Comparison of ENCODE assay signal across 15 mouse cellular contexts in genomic region chr5:18688488-18688887, GRCm38 (mm10).
"Had no signal": no experiment of that assay in that cellular context is flagged by ENCODE, and none has a peak within 500 bp of the region (broad histone marks: within the 10 kb centered on the region; RNA-seq: fewer than 3 reads in every experiment).

No protein-coding gene starts in this region.

- H3K4me1 ChIP-seq: lung, embryonic 15.5 days; megakaryocyte, embryonic 14.5 days; midbrain, embryonic 13.5 days; midbrain, embryonic 15.5 days; neural tube, embryonic 12.5 days; stomach, embryonic 15.5 days had no signal

- H3K27ac ChIP-seq: lung, embryonic 15.5 days; macrophage; midbrain, embryonic 13.5 days; midbrain, embryonic 15.5 days; neural tube, embryonic 12.5 days; stomach, embryonic 15.5 days; stomach, postnatal 0 days had no signal

- H3K9ac ChIP-seq: lung, embryonic 15.5 days; midbrain, embryonic 13.5 days; midbrain, embryonic 15.5 days; neural tube, embryonic 12.5 days; stomach, embryonic 15.5 days had no signal

- H3K36me3 ChIP-seq: lung, embryonic 15.5 days; midbrain, embryonic 13.5 days; midbrain, embryonic 15.5 days; neural tube, embryonic 12.5 days; stomach, embryonic 15.5 days had no signal

- H3K9me3 ChIP-seq: lung, embryonic 15.5 days; midbrain, embryonic 13.5 days; midbrain, embryonic 15.5 days; neural tube, embryonic 12.5 days; stomach, embryonic 15.5 days had no signal

- H3K27me3 ChIP-seq: lung, embryonic 15.5 days; megakaryocyte, embryonic 14.5 days; midbrain, embryonic 13.5 days; midbrain, embryonic 15.5 days; neural tube, embryonic 12.5 days; stomach, embryonic 15.5 days had no signal

- DNase-seq: lung, adult 2 months; lung, postnatal 14 days; lung, postnatal 36 days; right cerebral cortex, postnatal 14 days; thymus, adult 2 months; thymus, postnatal 25 days; thymus, postnatal 4 days had no signal

- H3K4me3 ChIP-seq: lung, embryonic 15.5 days; megakaryocyte, embryonic 14.5 days; midbrain, embryonic 13.5 days; midbrain, embryonic 15.5 days; neural tube, embryonic 12.5 days; stomach, embryonic 15.5 days had no signal
